Mouse (Mus musculus) stomach, embryonic 14.5 days (tissue): Measurements from ENCODE around the gene Prps2. TPM values are rescaled to one million over a fixed set of nuclear protein-coding genes. Genes with fewer than 3 reads are reported as not detected.
"Not testable (repeated sequence)": the region's sequence is repeated elsewhere in the genome, so short reads cannot be mapped to it uniquely, and the experiment has no call there.

Experiments used
- ATAC-seq: fragments of 200-750 bp; cut with Nextera tagmentation; 2 replicates; pipeline ENCODE4 v1.8.0; 2017; ENCODE audit warnings: low read depth, moderate TSS enrichment; ENCODE audit not compliant: insufficient number of reproducible peaks, insufficient read depth, low FRiP score
- H3K27ac ChIP-seq: fragments of 300-500 bp; sonication (generic); 2 replicates; pipeline ENCODE4 v1.5.1; 2014; ENCODE audit warnings: mild to moderate bottlenecking, low read length, moderate library complexity, mixed read lengths
- H3K27me3 ChIP-seq: fragments of 300-500 bp; sonication (generic); 2 replicates; pipeline ENCODE4 v1.6.1; 2014; ENCODE audit warnings: low read length, control low read depth, mixed read lengths; ENCODE audit not compliant: control insufficient read depth, insufficient read depth
- H3K36me3 ChIP-seq: fragments of 300-500 bp; sonication (generic); 2 replicates; pipeline ENCODE4 v1.6.1; 2014; ENCODE audit warnings: mild to moderate bottlenecking, control low read depth, low read length, moderate library complexity, mixed read lengths; ENCODE audit not compliant: control insufficient read depth, insufficient read depth
- H3K4me1 ChIP-seq: fragments of 300-500 bp; sonication (generic); 2 replicates; pipeline ENCODE4 v1.6.1; 2014; ENCODE audit warnings: low read length, control low read depth, mixed read lengths; ENCODE audit not compliant: control insufficient read depth, insufficient read depth
- H3K4me2 ChIP-seq: fragments of 300-500 bp; sonication (generic); replicated peaks from 2 replicates; pipeline ENCODE4 v1.6.1; 2014; ENCODE audit warnings: low read depth, low read length, control low read depth
- H3K4me3 ChIP-seq: fragments of 300-500 bp; sonication (generic); 2 replicates; pipeline ENCODE4 v1.5.1; 2014; ENCODE audit warnings: low read depth, low read length, control low read depth
- H3K9ac ChIP-seq: fragments of 300-500 bp; sonication (generic); replicated peaks from 2 replicates; pipeline ENCODE4 v1.6.1; 2014; ENCODE audit warnings: low read depth, mild to moderate bottlenecking, control low read depth, low read length, moderate library complexity, mixed read lengths
- H3K9me3 ChIP-seq: fragments of 300-500 bp; sonication (generic); 2 replicates; pipeline ENCODE4 v1.6.1; 2016; ENCODE audit warnings: low read depth, low read length, control low read depth; ENCODE audit not compliant: control insufficient read depth
- WGBS: fragments of 180-500 bp; shearing (Covaris S2); extraction: QIAGEN DNeasy Blood & Tissue Kit; methylation state at CpG from one replicate; pipeline ENCODE4 v1.1.7; 2014; 5-methylcytosine and 5-hydroxymethylcytosine counted together
- polyA plus RNA-seq: library from polyadenylated mRNA; unstranded; fragments of >200 nt; fragmentation: Nextera tagmentation; extraction: Ambion mirVana; gene quantifications from 2 replicates; pipeline ENCODE4 v1.2.1, GENCODE M21; 2014

The Prps2 gene
- polyA plus RNA-seq, 1 experiment from 2014 or later: 28.6 TPM

DNA sequence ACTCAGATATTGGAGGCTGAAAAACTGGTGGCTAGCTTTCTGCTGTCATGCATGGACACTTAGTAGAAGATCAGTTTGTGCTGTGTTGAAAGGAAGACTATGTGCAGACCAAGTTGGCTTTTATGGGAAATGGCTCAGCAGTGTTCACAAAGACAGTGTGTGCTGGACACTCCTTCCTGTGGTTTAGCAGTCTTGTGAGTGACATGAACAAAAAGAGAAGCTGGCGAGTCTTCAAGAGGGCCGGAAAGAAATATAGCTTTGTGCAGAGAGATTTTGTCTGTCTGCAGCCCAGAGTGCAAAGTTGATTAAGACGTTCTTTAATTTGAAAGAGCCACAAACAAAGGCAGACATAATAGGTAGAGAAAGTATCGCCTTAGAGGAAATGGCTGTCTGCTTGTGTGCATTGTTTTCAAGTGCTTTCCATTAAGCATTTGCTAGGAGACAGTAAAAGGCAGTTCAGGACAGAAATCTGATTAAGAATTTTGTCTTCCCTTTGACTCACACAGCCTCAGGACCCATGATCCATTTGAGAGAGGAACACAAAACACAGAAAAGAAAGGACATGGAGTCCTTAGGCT is 63.6 kb downstream of the Prps2 start:
- no peak overlapping the region for H3K4me2 ChIP-seq
- H3K4me1 ChIP-seq: no peaks in the 10 kb centered on the region
- ATAC-seq: no peak
- H3K27me3 ChIP-seq: no peaks in the 10 kb centered on the region
- no peaks in the 10 kb centered on the region for H3K9me3 ChIP-seq
- no peak overlapping the region for H3K9ac ChIP-seq
- H3K36me3 ChIP-seq: no peaks in the 10 kb centered on the region
- no peak overlapping the region for H3K4me3 ChIP-seq
- WGBS: 56% methylated on average over 4 of the region's 4 CpGs
- H3K27ac ChIP-seq: no peak overlapping the region

DNA sequence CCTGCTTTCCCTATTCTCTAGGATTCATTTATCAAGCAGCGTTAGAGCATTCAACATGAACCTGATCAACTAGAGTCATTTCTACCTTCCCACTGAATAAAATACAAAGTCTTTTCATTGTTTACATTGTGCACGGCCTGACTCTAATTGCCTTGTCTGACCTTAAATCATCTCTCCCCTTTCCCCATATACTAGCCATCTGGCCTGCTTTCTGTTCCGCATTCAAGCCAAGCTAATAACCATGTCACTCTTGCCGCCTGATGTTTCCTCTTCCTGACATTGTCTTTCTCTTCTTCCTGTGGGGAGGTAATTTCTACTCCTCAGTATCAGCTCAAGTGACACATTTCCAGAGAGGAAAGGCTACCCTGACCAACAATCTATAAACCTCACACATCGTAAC is 66.8 kb downstream of the Prps2 start:
- WGBS: 65% methylated on average over 5 of the region's 5 CpGs
- H3K9ac ChIP-seq: no peak overlapping the region
- H3K9me3 ChIP-seq: no peaks in the 10 kb centered on the region
- no peaks in the 10 kb centered on the region for H3K4me1 ChIP-seq
- H3K27me3 ChIP-seq: no peaks in the 10 kb centered on the region
- H3K4me2 ChIP-seq: no peak overlapping the region
- no peak overlapping the region for H3K27ac ChIP-seq
- ATAC-seq: no peak
- no peaks in the 10 kb centered on the region for H3K36me3 ChIP-seq
- no peak overlapping the region for H3K4me3 ChIP-seq

DNA sequence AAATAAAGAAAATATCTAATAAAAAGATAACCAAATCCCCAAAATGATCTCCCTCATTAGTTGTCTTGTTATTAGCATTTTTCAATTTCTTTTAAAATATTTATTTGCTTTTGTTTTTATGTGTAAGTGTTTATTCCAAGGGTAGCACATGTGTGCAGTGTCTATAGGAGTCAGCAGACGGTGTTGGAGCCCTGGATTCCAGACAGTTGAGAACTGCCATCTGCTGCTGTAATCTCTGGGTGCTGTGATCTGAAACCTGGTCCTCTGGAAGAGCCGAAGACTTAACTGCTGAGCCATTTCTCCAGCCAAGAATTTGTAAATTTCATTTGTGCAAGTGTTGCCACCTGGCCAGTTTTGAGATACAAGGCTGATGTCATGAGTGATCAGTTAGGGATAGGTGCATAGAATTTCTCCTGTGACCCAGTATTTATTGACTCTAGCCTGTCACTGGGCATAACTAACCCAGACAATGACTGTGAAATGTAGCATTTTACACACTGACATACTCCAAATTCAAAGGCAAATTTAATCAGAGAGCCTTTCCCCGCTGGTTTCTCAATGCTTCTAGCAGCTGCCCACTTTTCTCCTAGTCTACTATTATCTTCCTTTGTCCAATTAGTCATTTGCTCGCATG is 67.3 kb downstream of the Prps2 start:
- 61% methylated on average over 4 of the region's 4 CpGs for WGBS
- Histone ChIP-seq H3K9me3 (no peaks in the 10 kb centered on the region), H3K36me3 (no peaks in the 10 kb centered on the region), H3K27me3 (no peaks in the 10 kb centered on the region), H3K9ac (no peak overlapping the region), H3K4me2 (no peak overlapping the region), H3K27ac (no peak overlapping the region), H3K4me3 (no peak overlapping the region), H3K4me1 (no peaks in the 10 kb centered on the region)
- no peak for ATAC-seq

DNA sequence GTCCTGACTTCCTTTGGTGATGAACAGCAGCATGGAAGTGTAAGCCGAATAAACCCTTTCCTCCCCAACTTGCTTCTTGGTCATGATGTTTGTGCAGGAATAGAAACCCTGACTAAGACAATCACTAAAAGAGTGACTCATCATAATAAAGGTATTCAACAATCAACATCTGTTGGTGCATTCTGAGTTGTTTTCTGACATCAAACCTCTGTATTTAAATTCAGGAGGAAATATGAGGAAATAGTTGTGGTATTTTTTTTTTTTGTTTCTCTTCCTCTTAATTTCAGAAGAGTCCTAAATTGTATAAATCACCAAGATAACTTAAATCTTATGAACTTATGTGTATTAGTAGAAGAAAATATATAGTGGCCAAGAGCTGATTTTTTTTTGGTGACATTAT is 80.5 kb downstream of the Prps2 start:
- H3K27me3 ChIP-seq, H3K9me3 ChIP-seq, ATAC-seq, H3K4me1 ChIP-seq, H3K27ac ChIP-seq, H3K9ac ChIP-seq, H3K4me3 ChIP-seq, H3K4me2 ChIP-seq, H3K36me3 ChIP-seq: not testable (repeated sequence)
- no CpG with 5 or more reads among the region's 1 CpGs for WGBS

Other genes starting within 250 kb of the Prps2 start
- gene Tmsb4x, start 173.4 kb downstream of the Prps2 start, polyA plus RNA-seq: 5,407 TPM in 2 replicates
- gene Tlr8, start 118.4 kb downstream of the Prps2 start, polyA plus RNA-seq: 0.20 and 0.62 TPM in 2 replicates
- gene Tlr7, start 52.2 kb downstream of the Prps2 start, polyA plus RNA-seq: 0.88 and 0.97 TPM in 2 replicates